Mouse (Mus musculus) kidney, adult 18-20 months (tissue): ENCODE data around the gene Ctdnep1.

Source experiments
- DNase-seq: peaks from one replicate; pipeline ENCODE4 v3.0.0; 2021

Gene Ctdnep1

DNA sequence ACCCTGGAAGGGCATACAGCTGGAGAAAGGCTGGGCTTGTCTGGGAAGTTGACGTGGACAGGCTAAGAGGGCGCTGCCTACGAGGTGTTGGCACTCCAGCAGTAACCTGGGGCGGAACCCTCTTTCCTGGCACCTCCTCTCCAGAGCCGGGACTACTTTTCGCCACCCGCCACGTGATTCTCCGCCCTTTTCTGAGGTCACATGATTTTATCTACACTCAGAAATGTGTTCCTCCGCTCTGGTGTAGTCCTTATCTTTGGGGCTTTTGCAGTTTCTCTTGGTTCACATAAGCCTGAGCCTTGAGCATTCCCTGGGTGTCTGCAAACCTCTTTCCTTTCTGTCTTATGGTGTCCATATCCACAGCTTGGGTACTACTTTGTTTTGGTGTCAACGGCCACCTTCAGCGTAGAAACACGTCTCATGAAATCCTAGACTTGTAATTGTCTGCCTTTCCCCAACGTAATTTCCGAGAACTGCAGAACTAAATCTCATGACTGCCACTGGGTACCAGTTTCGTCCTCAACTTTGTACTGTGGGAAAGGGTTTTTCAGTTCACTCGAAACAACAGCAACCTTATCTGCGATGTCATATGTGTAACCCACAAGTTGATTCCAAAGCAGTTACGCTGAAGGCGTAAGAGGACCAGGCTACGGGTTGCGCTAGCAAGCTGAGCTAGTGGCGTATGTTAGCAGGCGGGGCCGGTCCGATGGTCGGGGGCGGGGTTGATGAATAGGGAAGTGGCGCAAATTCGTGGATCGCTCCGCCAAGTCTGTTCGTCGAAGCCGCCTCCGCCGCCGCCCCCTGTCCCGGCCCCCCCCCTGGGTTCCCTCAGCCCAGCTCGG, 10.1 kb downstream of the Ctdnep1 start, which contains the start of gene Gabarap:
Gabarap (plus strand) TSS at position 294 of the 842 bp plus-strand sequence.
- DNase-seq = peak; percentile 97

DNA sequence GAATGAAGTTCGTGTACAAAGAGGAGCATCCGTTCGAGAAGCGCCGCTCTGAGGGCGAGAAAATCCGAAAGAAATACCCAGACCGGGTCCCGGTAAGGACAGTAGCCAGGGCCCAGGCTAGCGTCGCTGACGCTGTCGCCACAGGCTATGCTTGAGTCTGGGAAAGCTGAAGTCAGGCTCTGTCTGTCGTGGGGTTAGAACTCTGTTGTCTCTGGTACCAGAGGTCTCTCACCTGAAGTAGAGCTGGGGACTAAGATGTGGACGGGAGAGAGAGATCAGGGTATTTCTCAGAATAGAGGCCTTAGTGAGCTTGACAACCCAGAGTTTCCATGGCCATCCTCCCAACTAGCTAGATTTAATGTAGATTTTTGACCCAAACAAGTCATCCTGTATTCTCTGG, 10.8 kb downstream of the Ctdnep1 start:
- no peak for DNase-seq

DNA sequence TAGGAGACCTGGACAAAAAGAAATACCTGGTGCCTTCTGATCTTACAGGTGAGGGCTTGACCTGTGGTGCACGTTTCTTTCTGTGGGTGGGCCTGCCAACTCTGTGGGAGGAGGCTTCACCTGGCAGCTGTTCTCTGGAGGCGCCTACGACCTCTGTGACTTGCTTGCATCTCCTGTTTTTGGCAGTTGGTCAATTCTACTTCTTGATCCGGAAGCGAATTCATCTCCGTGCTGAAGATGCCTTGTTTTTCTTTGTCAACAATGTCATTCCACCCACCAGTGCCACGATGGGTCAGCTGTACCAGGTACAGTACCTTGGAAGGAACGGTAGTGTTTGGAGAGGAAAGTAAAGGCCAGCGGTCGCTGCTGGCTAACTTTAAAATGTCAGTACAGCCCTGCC, 11.4 kb downstream of the Ctdnep1 start:
- peak; percentile 40 for DNase-seq

DNA sequence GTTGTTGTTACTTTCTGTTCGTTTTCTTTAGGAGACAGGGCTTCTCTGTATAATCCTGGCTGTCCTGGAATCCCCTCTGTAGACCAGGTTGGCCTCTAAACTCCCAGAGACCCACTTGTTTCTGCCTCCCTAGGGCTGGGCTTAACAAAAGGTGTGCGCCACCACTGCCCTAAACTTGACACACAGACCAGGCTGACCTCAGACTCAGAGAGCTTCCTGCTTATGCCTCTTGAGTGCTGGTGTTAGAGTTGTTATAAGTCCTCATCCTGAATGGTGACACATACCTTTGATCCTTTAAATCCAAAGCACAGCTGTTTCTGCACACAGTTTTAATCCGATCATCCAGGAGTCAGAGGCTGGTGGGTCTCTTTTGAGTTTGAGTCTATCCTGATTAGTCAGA, 12.0 kb downstream of the Ctdnep1 start:
- no peak for DNase-seq

DNA sequence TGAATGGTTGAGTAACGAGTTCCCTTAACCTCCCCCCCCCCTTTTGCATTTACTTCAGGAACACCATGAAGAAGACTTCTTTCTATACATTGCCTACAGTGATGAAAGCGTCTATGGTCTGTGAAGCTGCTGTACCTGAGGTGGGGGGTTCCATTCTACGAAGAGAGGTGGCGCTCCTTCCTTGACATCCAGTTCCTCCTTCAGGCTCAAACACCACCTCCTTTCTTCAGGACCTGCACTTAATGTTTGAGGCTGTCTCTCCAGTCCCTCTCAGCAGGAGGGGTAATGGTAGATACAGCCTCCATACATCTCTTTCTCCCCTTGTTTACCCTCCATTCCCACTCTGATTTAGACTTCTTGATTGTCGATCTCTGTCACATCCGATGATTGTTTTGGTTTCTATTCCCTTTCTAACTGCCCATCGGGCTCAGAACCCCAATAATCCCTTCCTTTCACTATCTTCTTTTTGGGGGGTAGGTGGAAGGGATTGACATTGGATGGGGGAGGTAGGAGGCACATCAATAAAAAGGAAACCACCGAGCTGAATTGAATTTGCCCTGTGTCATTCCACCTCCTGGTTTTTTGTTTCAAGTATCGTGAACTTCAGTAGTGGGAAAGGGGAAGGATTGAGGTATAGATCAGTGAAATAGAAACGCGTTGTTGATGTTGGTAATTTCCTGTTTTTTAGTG, 13.6 kb downstream of the Ctdnep1 start:
- DNase-seq = no peak

DNA sequence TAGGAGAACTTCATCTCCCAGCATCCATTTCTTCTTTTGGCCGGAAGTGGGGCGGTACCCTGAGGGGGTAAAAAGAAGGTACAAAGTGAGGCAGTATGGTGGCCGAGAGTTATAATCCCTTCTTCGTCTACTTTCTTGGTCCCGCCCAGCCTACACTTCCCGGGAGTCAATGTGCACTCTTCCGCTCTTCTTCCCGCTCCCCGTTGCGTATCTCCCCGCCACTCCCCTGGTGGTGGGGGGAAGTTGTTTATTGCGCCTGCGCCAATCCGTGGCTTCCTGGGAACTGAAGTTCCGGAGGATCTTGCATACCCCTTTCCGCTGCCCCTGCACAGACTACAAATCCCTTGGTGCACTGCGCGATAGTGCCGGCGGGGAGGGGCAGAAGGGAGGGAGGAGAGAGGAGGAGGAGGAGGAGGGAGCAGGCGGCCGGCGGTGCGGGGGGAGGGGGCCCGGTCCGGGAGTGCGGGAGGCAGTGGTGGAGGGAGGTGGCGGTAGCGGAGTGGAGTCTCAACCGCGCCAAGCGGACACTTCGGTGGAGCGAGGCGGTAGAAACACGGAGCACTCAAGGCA, 14.5 kb downstream of the Ctdnep1 start, which contains the start of gene Phf23:
Phf23 (plus strand) TSS at position 387 of the 570 bp plus-strand sequence.
- DNase-seq = peak; percentile 95

DNA sequence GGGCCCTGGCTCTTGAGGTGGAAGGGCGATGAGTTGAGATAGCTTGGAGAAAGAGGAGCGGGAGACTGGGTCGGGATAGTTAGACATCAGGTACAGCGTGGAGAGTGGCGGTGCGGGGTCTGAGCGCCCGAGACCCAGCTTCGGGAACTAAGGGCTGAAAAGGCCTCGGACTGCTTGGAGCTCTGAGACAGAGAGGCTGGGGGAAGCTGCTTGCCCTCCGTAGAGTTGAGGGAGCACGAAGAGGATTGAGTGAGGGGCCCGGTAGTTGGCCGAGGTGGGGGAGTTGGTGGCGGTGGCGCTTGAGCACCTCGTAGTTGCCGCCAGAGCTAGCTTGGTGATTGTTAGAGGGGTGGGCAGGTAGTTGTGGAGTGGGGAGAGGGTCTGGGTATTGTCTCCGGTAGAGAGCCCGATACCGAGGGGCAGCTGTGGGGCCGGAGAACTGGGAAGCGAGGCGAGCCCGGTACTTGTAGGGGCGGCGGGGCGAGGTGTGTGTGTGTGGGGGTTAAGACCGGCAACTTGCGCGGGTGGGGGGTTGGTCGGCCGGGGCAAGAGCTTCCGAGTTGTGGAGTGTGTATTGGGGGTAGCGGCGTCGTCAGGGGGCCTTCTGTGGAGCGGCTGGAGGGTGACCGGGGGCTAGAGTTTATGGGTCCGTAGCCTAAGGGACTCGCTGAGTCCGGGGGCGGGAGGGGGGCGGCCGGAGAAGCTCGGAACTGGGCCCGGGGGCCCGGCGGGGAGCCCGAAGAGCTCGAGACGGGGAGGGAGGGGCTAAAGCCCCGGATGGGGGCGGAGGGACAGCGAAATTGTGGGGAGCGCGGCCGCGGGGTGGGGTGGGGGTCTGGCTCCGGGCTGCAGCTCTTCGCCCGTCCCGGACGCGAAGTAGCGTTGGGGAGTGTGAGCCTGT, 15.5 kb downstream of the Ctdnep1 start:
- DNase-seq = peak; percentile 54

DNA sequence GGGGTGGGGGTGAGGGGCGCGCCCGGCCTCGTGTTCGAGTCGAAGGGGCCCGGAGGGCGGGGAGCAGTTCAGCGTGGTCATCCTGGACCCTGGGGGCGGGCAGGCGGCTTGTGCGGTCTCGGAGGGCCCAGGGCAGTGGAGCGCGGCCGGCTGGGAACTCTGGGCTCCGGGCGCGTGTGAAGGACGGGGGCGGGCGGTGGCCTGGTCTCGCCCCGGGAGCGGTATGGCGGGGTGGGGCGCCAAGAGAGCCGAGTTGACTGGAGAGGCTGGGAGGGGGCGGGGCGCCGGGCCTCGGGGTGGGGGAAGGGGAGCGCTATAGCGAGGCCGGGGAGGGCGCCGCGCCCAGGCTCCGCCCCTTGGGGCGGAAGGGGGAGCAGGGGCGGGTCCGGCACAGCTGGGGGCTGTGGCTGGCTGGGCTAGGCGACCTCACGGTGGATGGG, 16.1 kb downstream of the Ctdnep1 start:
- DNase-seq = peak; percentile 90

DNA sequence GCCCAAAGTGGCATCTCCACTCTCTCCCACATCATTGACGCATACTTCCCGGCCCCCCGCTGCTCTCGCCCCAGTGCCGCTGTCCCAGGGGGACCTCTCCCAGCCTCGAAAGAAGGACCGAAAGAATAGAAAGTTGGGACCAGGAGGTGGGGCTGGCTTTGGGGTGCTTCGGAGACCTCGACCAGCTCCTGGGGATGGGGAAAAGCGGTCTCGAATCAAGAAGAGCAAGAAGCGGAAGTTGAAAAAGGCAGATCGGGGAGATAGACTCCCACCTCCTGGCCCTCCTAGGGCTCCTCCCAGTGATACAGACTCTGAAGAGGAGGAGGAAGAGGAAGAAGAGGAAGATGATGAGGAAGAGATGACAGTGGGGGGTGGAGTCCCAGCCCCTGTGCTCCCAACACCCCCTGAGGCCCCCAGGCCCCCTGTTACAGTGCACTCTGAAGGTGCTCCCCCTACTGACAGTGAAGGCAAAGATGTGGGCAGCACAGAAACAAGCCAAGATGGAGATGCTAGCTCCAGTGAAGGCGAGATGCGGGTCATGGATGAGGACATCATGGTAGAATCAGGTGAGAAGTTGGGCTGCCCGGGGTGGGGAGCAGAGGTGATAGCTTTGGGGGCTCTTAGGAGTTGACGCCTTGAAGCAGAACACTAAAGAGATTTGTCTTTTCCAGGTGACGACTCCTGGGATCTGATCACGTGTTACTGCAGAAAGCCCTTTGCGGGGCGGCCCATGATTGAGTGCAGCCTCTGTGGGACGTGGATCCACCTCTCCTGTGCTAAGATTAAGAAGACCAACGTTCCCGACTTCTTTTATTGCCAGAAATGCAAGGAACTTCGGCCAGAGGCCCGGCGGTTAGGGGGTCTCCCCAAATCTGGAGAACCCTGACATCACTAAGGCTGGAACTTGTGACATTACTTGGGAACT, 17.9 kb downstream of the Ctdnep1 start:
- DNase-seq = no peak

DNA sequence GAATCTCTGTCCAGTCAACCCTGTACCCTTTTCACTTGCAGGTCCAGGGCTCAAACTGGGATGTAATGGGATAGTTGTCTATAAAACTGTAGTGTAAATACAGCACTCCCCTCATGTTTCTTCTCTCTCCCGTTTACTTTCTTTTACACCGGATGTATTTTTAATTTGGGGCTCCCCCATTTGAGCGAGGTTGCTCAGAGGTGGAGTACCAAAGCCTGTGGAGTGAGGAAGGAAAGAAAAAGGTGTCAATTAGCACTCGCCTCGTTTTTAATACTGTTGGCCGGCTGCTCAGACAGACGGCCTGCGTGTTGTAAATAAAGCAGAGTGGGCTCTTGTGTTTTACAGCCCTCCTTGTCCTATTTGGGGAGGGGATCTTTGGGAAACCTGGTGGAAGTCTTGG, 18.7 kb downstream of the Ctdnep1 start:
- no peak for DNase-seq

DNA sequence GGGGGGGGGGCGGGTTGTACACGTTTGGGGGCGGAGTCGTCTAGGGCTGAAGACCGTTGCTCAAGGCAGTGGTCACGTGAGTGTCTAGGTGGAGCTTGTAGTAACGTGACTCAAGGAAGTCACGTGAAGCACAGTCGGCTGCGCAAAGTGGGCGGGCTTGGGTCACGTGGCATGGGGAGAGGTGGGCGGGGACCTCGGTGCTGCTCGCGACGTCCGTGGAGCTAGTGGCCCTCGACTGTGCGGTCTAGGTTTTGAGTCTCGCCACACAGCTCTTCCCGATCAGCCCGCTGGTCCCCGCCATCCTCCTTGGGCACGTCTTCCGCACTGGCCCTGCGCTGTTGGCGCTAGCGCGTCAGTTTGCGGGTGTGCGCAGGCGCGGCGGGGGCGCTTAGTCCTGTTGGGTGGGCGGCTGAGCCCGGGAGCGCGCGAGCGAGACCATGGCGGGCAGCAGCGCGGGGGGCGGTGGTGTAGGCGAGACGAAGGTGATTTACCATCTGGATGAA, 19.5 kb downstream of the Ctdnep1 start, which contains the start of gene Dvl2:
Dvl2 (plus strand) TSS at position 200 of the 503 bp plus-strand sequence.
- DNase-seq = peak; percentile 89

DNA sequence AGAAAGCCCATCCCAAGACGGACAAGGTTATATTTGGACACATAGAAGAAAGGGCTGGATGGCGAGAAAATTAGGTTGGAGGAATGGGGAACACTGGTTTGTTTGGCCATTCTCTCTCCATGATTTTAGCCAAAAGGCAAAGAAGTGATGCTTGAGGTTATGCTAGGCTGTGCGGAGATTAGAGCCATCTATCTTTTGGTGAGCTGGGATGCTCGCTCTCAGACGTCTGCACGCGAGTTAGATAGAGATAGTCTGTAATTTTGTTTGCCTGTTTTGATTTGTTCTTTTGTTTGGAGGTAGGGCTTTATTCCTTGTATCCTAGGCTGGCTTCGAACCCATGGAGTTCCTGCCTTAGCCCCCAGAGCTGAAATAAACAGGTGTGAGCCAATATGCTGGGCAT, 20.2 kb downstream of the Ctdnep1 start:
- no peak for DNase-seq

DNA sequence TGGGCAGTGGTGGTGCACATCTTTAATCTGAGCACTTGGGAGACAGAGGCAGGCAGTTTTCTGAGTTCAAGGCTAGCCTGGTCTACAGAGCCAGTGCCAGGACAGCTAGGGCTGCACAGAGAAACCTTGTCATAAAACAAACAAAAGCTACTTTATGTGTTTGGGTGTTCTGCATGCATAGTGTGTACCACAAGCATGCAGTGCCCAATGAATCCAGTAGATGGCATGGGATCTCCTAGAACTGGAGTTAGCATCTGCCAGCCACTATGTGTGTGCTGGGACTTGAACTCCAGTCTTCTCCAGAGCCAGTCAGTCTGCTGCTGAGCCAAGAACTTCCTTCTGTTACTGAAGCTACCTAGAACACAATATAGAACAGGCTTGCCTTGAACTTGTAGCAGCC, 20.9 kb downstream of the Ctdnep1 start:
- no peak for DNase-seq

DNA sequence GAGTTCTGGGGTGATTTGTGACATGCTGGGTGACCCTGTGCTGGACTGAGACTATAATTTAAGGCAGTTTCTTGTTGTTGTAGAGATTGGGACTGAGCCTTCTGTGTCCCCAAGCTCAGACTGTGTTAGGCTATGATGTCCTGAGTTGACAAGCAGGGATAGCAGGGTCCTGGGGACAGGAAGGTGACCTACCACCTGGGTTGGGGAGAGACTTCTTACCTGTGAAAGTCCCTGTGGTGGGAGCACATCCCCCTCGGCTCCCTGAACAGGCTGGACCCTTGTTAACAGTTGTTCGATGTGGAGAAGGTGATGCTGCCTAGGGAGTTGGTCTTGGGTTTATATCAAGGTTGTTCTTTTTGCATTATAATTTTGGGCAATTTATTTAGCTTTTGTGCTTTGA, 21.5 kb downstream of the Ctdnep1 start:
- no peak for DNase-seq

DNA sequence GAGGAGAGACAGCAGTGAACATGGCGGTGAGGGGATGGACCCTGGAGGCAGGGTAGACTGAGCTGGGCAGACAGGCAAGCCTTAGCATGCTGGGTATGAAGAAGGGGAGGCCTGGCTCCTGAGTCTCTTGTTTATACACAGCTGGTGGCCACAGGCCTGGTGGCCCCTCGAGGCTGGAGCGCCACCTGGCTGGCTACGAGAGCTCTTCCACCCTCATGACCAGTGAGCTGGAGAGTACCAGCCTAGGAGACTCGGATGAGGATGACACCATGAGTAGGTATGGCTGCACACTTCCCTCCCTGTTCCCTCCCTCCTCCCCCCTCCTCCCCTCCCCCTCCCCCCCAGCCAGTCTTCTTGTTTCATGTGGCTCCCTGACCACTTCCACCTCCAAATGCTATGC, 24.6 kb downstream of the Ctdnep1 start:
- DNase-seq = no peak

DNA sequence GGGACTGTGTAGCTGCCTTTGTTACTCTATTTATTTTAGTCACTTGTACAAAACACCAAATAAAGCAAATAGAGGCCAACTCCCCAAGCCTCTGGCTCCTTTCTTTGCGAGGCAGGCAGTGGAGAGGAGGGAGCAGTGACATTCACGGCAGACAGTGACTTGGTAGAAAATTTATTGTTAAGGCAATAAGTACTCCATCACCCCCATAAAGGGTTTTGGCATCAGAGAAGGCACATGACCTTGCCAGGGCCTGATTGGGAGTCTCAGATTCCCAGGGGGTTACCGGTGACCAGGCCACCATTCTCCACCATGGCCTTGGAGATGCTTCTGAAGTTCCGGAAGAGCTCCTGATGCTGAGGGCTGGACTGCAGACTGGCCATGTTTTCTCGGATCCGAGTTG, 29.1 kb downstream of the Ctdnep1 start:
- no peak for DNase-seq

DNA sequence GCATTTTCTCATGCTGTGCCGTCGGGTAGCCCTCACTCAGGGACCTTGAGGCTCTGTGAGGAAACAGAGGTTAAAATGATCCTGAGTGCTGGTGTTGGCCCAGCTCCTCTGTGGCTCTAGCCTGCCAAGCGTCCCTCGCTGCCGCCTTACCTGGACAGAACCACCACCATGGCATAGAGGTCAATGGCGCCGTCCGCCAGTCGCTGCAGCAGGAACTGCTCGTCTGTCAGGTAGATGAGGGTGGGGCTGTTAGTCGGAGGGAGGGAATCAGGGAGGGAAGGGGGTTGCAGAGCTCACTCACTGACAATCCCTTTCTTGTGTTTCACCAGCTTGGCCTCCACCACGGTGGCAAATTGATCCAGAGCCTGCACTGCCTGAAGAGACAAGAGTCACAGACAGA, 29.6 kb downstream of the Ctdnep1 start:
- no peak for DNase-seq

DNA sequence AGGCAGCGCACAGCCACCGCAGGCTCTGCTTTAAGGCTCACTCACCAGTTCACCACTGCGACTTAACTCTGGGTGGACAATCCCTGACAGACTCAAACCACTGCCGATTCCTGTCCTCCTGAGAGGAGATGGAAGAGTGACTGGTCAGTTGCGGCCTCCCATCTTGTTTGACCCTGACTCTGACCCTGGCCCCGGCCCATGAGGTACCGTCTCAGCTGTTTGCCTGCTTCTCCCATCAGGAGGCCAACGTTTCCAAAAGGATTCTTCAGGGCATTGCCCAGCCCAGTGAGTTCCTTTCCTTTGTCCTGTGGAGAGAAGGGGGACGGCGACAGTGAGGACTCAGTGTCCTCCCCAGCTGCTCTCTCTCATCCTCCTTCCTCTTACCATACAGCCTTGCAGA, 30.0 kb downstream of the Ctdnep1 start:
- DNase-seq = no peak

DNA sequence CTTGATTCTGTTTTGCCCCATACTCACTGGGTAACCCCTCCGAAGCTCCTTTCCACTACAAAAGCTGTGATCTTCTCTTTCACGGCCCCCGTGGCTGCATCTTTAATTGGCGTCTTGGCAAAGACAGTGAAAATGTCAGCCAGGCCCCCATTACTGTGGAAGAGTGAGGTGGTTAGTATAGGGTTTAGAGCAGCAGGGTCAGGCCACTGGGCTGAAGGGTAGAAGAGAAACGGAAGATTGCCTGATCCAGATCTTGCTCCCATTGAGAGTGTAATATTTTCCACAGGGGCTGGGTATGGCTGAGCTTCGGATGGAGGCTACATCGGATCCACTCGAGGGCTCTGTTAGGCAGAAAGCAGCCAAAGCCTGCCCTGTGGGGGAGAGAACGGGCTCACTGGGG, 32.0 kb downstream of the Ctdnep1 start:
- DNase-seq = no peak

DNA sequence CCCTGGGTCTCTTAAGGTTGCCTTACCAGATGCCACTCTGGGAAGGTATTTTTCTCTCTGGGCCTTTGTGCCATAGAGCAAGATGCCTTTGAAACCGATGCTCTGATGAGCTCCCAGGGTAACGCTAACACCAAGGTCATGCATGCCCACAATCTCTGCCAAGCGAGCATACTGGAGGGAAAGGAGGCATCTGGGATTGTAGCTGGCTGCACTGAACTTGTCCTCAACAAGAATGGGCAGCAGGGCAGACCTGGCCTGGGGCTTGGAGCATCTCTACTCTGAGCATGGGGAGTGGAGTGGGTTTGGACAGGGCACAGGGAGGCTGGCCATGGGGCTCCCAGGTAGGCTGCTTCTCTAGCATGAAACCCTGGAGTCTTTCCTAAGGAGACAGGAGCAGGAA, 32.5 kb downstream of the Ctdnep1 start:
- no peak for DNase-seq

DNA sequence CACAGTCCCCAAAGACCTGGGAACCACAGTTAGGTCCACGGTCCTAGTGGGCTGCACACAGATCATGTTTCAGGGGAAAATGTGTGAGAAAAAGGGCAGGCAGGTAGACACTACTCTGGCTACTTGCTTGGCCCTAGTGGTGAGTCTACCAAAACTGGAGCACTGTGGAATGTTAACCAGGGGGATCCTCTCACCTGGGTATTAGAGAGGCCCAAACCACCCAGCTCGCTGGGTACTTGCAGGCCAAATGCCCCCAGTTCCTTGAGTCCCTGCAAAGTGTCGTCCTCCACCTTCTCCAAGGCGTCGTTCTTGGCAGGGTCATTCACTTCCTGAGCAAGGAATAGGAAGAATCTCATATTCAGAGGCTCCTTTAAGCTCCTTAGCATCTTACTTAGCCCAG, 33.1 kb downstream of the Ctdnep1 start:
- no peak for DNase-seq
